Mouse (Mus musculus): ENCODE data around the gene Tmem39b. TPM values are rescaled to one million over a fixed set of nuclear protein-coding genes. Genes with fewer than 3 reads are reported as not detected.

Gene Tmem39b
- 20.8 TPM for polyA plus RNA-seq (2017; shearing (Covaris generic))

DNA sequence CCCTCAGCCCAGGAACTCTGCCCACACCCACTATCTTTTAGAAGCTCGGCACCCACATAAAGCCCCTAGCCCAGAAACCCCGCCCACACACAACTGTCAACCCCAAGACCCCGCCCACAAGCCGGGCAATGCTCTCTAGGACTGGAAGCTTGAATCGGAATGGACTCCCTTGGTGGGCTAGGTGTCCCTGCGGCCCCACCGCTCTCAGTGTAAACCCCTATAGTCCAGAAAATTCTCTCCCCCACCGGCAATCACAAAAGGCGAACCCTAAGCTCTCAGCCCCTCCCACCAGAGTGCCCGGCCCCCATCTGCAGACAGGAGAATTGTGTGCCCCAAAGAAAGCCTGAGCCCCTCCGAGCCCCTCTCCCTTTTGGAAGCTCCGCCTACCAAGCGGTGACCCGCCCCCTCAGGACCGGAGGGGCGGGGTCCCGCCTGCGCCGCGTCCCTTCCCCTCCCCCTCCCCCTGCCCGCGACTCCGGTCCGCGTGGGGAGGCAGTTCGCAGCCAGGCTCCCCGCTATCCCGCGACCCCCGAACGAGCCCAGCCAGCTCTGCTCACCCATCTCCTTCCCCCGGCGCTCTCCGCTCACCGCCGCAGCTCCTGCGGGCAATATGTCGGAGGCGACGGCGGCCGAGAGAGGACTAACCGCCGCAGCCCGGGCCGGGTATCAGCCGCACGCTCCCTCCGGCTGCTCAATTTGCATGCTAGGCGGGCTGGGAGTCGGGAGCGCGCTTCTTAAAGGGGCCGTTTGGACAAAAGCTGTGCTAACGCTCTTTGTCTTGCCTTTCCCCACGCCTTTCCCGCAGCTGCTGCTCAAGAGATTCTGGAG lies at the start of gene Tmem39b:
Gene Tmem39b (minus strand): TSS at position 681 of the 828 bp plus-strand sequence.

DNA sequence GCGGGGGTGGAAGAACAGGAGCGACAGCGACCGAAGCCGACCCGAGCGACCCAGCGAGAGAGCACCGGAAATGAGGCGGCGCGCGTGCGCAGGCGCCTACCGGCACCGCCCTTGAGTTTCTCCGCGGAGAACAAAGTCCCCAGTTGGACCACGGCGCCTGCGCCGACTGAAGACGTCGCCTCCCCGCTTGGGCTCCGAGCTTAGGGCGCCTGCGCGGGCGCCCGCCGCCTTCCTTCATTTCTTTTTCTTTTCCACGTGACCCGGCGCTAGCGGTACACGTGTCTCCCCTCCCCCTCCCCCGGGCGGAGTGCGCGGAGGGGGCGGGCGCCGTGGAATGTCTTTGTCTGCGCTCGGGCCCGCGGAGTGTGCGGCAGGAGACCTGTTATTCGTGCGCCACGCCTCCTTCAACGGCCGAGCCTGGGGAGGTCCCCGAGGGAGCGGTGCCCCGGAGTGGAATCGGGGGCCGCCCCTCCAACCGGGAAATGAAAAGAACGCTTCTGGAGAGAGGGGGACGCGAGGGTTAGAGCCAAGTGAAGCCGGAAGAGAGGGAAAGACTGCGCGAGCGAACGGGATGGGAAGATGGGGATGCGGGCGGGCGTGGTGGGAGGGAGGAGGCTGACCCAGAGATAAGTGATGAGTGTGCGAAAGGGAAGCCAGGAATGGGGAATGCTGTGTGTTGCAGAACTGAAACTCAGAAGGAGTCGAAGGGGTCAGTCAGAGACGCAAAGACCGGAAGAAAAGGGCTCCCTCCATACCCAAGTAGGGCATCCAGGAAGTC lies 45.8 kb upstream of the Tmem39b start, which contains the start of gene Khdrbs1:
Gene Khdrbs1 (minus strand): TSS at position 72 of the 778 bp plus-strand sequence.

DNA sequence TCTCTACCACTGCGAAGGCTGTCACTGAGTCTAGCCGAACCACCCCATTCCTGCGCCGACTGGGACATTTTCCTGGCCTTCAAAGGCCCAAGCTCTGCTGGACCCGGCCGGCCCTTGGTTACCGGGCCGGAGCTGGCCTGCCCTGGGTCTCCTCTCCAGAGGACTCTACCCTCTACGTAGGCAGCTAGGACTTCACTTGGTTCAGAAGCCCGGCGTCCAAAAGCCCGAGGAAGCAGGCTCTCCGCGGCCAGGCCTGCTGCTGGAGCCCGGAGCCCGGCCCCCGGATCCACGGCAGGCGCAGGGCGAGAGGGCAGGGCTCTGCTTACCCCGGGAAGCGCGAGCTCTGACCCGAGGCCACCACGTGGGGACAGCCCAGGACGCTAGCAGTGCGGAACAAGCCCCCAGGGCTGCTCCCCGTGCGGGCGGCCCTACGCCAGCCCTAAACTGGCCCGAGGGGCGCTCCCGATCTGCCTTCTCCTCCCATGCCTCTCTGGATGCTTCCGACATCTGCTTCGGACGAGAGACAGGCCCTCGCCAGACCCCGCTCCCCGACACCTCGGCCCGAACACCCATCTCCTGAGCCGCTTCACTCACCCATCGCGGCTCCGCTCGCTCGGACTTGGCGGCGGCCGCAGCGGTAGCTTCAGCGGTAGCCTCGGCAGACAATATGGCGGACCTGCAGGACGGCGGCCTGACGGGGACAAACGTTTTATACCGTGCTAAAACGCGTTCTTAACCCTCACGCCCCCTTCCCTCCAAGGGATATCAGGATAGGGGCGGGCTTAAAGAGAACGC lies 24.4 kb downstream of the Tmem39b start, which contains the start of gene Kpna6:
Gene Kpna6 (minus strand): TSS at position 685 of the 795 bp plus-strand sequence.

DNA sequence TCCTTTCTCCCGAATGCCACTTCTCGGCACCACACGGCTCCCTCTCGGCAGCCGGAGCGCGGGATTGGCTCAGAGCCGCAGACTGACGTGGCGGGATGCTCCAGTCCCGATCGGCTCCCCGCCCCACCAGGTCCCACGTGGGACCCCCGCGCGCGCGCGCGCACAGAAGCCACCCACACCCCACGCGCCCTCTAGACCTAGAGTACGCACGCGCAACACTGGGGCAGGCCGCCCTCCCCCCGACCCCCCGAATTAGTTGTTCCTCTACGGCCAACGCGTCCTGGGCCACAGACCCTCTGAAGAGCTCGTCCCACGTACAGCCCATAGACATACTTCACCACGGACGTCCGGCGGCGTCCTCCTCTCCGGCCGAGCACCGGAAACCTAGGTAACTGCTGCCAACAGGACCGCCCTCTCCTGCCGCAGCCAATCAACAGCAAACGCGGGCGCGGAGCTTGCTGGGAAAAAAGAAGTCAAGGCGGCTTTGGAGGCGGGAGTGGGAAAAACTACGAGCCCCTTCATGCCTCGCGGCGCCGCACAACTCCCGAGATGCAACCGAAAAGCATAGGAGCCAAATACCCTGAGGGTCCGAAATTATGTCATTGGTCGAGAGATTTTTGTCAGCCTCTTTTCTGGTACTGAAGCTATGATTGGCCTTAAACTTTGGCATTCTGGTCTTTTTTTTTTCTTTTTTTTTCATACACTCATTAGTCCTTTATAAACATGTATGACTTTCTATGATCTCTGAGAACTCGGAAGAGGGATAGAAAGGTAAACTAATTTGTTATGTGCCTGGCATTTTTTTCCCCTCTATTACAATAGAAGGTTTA lies 55.8 kb downstream of the Tmem39b start, which contains the start of gene Txlna:
Gene Txlna (minus strand): TSS at position 428 of the 830 bp plus-strand sequence.

Other genes starting within 250 kb of the Tmem39b start
- gene Bsdc1, start 235.3 kb downstream of the Tmem39b start, polyA plus RNA-seq (2017; shearing (Covaris generic)), result 41.7 TPM
- not detected for gene Tssk3, start 205.8 kb downstream of the Tmem39b start, polyA plus RNA-seq (2017; shearing (Covaris generic))
- not detected for gene Fam229a, start 205.6 kb downstream of the Tmem39b start, polyA plus RNA-seq (2017; shearing (Covaris generic))
- gene Marcksl1, start 183.3 kb downstream of the Tmem39b start, polyA plus RNA-seq (2017; shearing (Covaris generic)), result 11.7 TPM
- gene Hdac1, start 154.1 kb downstream of the Tmem39b start, polyA plus RNA-seq (2017; shearing (Covaris generic)), result 359 TPM
- gene Lck, start 123.2 kb downstream of the Tmem39b start, polyA plus RNA-seq (2017; shearing (Covaris generic)), result 1,657 TPM
- not detected for gene Fam167b, start 118.3 kb downstream of the Tmem39b start, polyA plus RNA-seq (2017; shearing (Covaris generic))
- gene Eif3i, start 96.2 kb downstream of the Tmem39b start, polyA plus RNA-seq (2017; shearing (Covaris generic)), result 207 TPM
- gene Tmem234, start 96.2 kb downstream of the Tmem39b start, polyA plus RNA-seq (2017; shearing (Covaris generic)), result 247 TPM
- 6.0 TPM for gene Dcdc2b, start 82.6 kb downstream of the Tmem39b start, polyA plus RNA-seq (2017; shearing (Covaris generic))
- 45.5 TPM for gene Iqcc, start 77.7 kb downstream of the Tmem39b start, polyA plus RNA-seq (2017; shearing (Covaris generic))
- 41.1 TPM for gene Ccdc28b, start 72.9 kb downstream of the Tmem39b start, polyA plus RNA-seq (2017; shearing (Covaris generic))
- 94.7 TPM for gene Txlna, start 55.8 kb downstream of the Tmem39b start, polyA plus RNA-seq (2017; shearing (Covaris generic))
- 25.9 TPM for gene Kpna6, start 24.1 kb downstream of the Tmem39b start, polyA plus RNA-seq (2017; shearing (Covaris generic))
- 35.5 TPM for gene Khdrbs1, start 45.5 kb upstream of the Tmem39b start, polyA plus RNA-seq (2017; shearing (Covaris generic))
- 256 TPM for gene Ptp4a2, start 114.4 kb upstream of the Tmem39b start, polyA plus RNA-seq (2017; shearing (Covaris generic))
- gene Spocd1, start 232.4 kb upstream of the Tmem39b start, polyA plus RNA-seq (2017; shearing (Covaris generic)), result not detected